Mouse (Mus musculus): ENCODE results near the gene Cypt3. TPM values are rescaled to one million over a fixed set of nuclear protein-coding genes. Genes with fewer than 3 reads are reported as not detected.

Gene Cypt3
- not detected in 2 replicates for polyA plus RNA-seq (2015; fragmentation: Nextera tagmentation; extraction: Ambion mirVana)

DNA sequence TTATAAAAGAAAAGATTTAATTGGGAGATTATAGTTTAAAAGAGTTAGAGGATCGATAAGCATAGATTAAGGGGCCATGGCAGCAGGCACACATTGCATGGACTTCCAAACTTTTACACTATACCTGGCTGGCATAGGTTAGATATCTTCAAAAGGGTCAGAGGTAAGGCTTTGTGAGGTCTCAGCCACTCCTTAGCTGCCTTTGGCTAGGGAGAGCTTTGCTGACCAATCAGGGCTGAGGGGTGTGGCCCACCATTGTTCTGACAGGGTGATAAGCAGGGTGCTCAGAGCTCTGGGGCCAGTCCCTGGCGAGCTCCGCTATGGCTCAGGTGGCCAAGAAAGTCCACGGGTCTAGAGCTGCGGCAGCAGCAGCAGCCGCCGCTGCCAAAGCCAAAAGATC lies at the start of gene Cypt3:
TSS of gene Cypt3 (plus strand) at position 301 of the 400 bp plus-strand sequence.

Other genes starting within 250 kb of the Cypt3 start
- gene Ubqln2, start 60.4 kb upstream of the Cypt3 start, polyA plus RNA-seq (2015; fragmentation: Nextera tagmentation; extraction: Ambion mirVana) = 7.5 and 10.1 TPM in 2 replicates
- 2.3 and 2.5 TPM in 2 replicates for gene Kctd12b, start 137.8 kb downstream of the Cypt3 start, polyA plus RNA-seq (2015; fragmentation: Nextera tagmentation; extraction: Ambion mirVana)
- 107 and 114 TPM in 2 replicates for gene Nbdy, start 165.0 kb downstream of the Cypt3 start, polyA plus RNA-seq (2015; fragmentation: Nextera tagmentation; extraction: Ambion mirVana)

Data from urinary bladder, postnatal 0 days (tissue).